Mouse (Mus musculus) liver, embryonic 14.5 days (tissue): ENCODE results near the gene Adh4.
A peak's percentile ranks its signal among the peaks of the same experiment; 100 is the strongest.

Source experiments
- CTCF ChIP-seq: IDR thresholded peaks from 2 replicates; pipeline ENCODE4 v1.5.1; 2016; ENCODE audit warnings: antibody characterized with exemption, low read depth, control low read depth
- EP300 ChIP-seq: IDR thresholded peaks from 2 replicates; pipeline ENCODE4 v1.6.1; 2016; ENCODE audit warnings: antibody characterized with exemption, low read depth

DNA sequence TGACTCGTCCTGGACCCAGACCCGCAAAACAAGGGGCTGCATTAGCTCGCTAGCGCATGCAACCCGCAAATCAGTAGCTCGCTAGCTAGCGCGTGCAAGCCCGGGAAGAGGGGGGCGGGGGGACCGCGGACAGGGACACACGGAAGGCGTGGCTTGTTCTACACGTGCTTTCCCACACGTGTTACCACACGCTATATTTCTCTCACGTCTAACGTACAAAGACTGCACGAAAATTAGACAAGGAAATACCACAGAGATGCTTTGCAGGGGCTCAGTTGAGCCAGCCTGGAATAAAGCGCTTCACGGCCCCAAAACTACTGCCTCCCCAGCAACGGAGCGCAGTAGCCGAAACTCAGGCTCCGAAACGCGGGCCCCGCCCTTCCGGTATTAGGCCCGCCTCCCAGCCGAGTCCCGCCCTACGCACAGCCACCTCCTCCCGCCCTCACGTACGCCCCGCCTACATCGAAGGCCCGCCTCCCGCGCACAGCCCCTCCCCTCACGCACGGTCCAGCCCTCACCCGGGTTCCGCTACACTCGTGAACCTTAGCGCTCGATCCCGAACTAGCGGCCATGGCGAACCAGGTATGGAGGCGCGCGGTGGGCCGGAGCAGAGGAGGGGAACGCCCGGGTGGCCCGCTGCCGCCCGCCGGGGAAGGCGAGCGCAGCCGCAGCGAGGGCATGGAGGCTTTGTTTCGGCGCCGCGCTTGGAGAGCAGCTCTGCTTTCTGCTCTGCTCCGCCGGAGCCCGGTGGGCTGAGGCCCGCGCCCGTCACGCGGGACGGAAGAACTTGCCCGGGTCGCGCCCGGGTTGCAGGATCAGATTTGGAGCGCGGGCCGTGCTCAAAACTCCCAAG is 27.6 kb downstream of the Adh4 start, which contains the start of gene Adh5:
- peak; percentile 61 for TF ChIP-seq CTCF
- peak; percentile 42; the same call in 1 of the 2 replicates for TF ChIP-seq EP300
